Comparison of ENCODE assay signal across 8 mouse cellular contexts in genomic region chr11:32542687-32543411, GRCm38 (mm10). TPM values are rescaled to one million over a fixed set of nuclear protein-coding genes. Genes with fewer than 3 reads are reported as not detected.
DNase-seq lines count a peak whose midpoint lies in the region; ATAC-seq lines count a peak whose summit lies in the region.

No protein-coding gene starts in this region.

- no peak overlapping the region for H3K9ac ChIP-seq in lung, embryonic 16.5 days (ENCODE audit: low read length)
- no peak overlapping the region for H3K9ac ChIP-seq in stomach, embryonic 16.5 days (ENCODE audit: low read length)
- no peak overlapping the region for H3K9ac ChIP-seq in neural tube, embryonic 15.5 days (replicated peaks)

- no peak overlapping the region for H3K27ac ChIP-seq in lung, embryonic 16.5 days (ENCODE audit: low read length)
- peak overlapping the region; percentile 13; the same call in 1 of the 2 replicates for H3K27ac ChIP-seq in stomach, embryonic 16.5 days (ENCODE audit: low read length)
- H3K27ac ChIP-seq in neural tube, embryonic 15.5 days (replicated peaks), result no peak overlapping the region

- no peaks in the 10 kb centered on the region for H3K27me3 ChIP-seq in lung, embryonic 16.5 days (ENCODE audit: control insufficient read depth, insufficient read depth, low read depth, low read length)
- H3K27me3 ChIP-seq in stomach, embryonic 16.5 days (ENCODE audit: control insufficient read depth, insufficient read depth, low read length), result no peaks in the 10 kb centered on the region
- no peaks in the 10 kb centered on the region for H3K27me3 ChIP-seq in neural tube, embryonic 15.5 days (replicated peaks)

- DNase-seq in heart, adult 11 months, result peak; percentile 98
- no peak for DNase-seq in heart, adult 8-10 months (ENCODE audit: low spot score)
- peak; percentile 67 for DNase-seq in c-Kit-positive CD71-positive TER-119-negative erythroid progenitor cells, embryonic 14.5 days (ENCODE audit: low read depth)
- DNase-seq in right cerebral cortex, postnatal 14 days, result no peak
- DNase-seq in left cerebral cortex, adult 11 months (ENCODE audit: low spot score), result no peak

- WGBS in lung, embryonic 16.5 days, result 52% methylated on average over 3 of the region's 3 CpGs
- WGBS in stomach, embryonic 16.5 days, result 53% methylated on average over 3 of the region's 3 CpGs
- 62% methylated on average over 3 of the region's 3 CpGs for WGBS in neural tube, embryonic 15.5 days

- no peak overlapping the region for H3K4me2 ChIP-seq in lung, embryonic 16.5 days (ENCODE audit: low read depth, low read length)
- no peak overlapping the region for H3K4me2 ChIP-seq in stomach, embryonic 16.5 days (ENCODE audit: low read depth, low read length)
- no peak overlapping the region for H3K4me2 ChIP-seq in neural tube, embryonic 15.5 days

- no peak overlapping the region for H3K4me3 ChIP-seq in lung, embryonic 16.5 days (ENCODE audit: low read length)
- H3K4me3 ChIP-seq in stomach, embryonic 16.5 days (replicated peaks; ENCODE audit: low read length), result no peak overlapping the region
- no peak overlapping the region for H3K4me3 ChIP-seq in neural tube, embryonic 15.5 days (replicated peaks)

- no peaks in the 10 kb centered on the region for H3K9me3 ChIP-seq in lung, embryonic 16.5 days (ENCODE audit: control insufficient read depth, low read length)
- H3K9me3 ChIP-seq in stomach, embryonic 16.5 days (replicated peaks; ENCODE audit: control insufficient read depth, low read length), result no peaks in the 10 kb centered on the region
- H3K9me3 ChIP-seq in neural tube, embryonic 15.5 days (replicated peaks), result no peaks in the 10 kb centered on the region

- peaks cover 34% of the 10 kb centered on the region for H3K4me1 ChIP-seq in lung, embryonic 16.5 days (replicated peaks; ENCODE audit: control insufficient read depth, insufficient read depth, low read length)
- H3K4me1 ChIP-seq in stomach, embryonic 16.5 days (ENCODE audit: control insufficient read depth, insufficient read depth, low read length), result peaks cover 25% of the 10 kb centered on the region
- H3K4me1 ChIP-seq in neural tube, embryonic 15.5 days, result peaks cover 8% of the 10 kb centered on the region

- H3K36me3 ChIP-seq in lung, embryonic 16.5 days (ENCODE audit: control insufficient read depth, insufficient read depth, low read length), result no peaks in the 10 kb centered on the region
- H3K36me3 ChIP-seq in stomach, embryonic 16.5 days (ENCODE audit: control insufficient read depth, insufficient read depth, low read length), result no peaks in the 10 kb centered on the region
- H3K36me3 ChIP-seq in neural tube, embryonic 15.5 days, result no peaks in the 10 kb centered on the region

- ATAC-seq in lung, embryonic 16.5 days (ENCODE audit: low read depth), result peak; percentile 13; the same call in 1 of the 2 replicates
- peak; percentile 57; the same call in 1 of the 2 replicates for ATAC-seq in stomach, embryonic 16.5 days (ENCODE audit: insufficient read depth, low FRiP score)
- ATAC-seq in neural tube, embryonic 15.5 days (ENCODE audit: low FRiP score), result no peak

RNA-seq across cellular contexts. Expression of gene Stk10, which starts 9.7 kb away (rescaled TPM):
- total RNA-seq in heart, adult 8-10 months (2022), result 1 to 10 TPM; 6.6 to 9.2 (median 8.7) TPM
- 2.6 and 3.2 TPM in 2 replicates for polyA plus RNA-seq in lung, embryonic 16.5 days (2015; fragmentation: Nextera tagmentation; extraction: Ambion mirVana)
- 4.2 TPM in 2 replicates for polyA plus RNA-seq in stomach, embryonic 16.5 days (2015; fragmentation: Nextera tagmentation; extraction: Ambion mirVana)
- polyA plus RNA-seq in neural tube, embryonic 15.5 days (2015; fragmentation: Nextera tagmentation; extraction: Ambion mirVana), result 2.3 and 3.9 TPM in 2 replicates

RNA-seq across cellular contexts. Expression of gene Efcab9, which starts 11.0 kb away (rescaled TPM):
- total RNA-seq in heart, adult 8-10 months (2022), result not detected
- polyA plus RNA-seq in lung, embryonic 16.5 days (2015; fragmentation: Nextera tagmentation; extraction: Ambion mirVana), result 0.79 TPM in 1 of 2 replicates, not detected in the other
- polyA plus RNA-seq in stomach, embryonic 16.5 days (2015; fragmentation: Nextera tagmentation; extraction: Ambion mirVana), result 0.70 and 0.87 TPM in 2 replicates
- polyA plus RNA-seq in neural tube, embryonic 15.5 days (2015; fragmentation: Nextera tagmentation; extraction: Ambion mirVana), result 0.63 TPM in 1 of 2 replicates, not detected in the other

Comparison
In these comparisons a context has a peak if more than half of its experiments do, and no peak if none do; other contexts are left out.
1. DNase-seq: peak in heart, adult 11 months (single experiment) and c-Kit-positive CD71-positive TER-119-negative erythroid progenitor cells, embryonic 14.5 days (single experiment); none in heart, adult 8-10 months (single experiment), right cerebral cortex, postnatal 14 days (single experiment) and left cerebral cortex, adult 11 months (single experiment).